Mouse (Mus musculus) mature B cell (primary cell): ENCODE measurements around the gene Cpne6.

ENCODE experiments used
- in situ Hi-C: fragments of 300-500 bp; cut with MboI; formaldehyde crosslinking; loops from 2 replicates; pipeline ENCODE4 v1.14.3; 2019

The Cpne6 gene

DNA sequence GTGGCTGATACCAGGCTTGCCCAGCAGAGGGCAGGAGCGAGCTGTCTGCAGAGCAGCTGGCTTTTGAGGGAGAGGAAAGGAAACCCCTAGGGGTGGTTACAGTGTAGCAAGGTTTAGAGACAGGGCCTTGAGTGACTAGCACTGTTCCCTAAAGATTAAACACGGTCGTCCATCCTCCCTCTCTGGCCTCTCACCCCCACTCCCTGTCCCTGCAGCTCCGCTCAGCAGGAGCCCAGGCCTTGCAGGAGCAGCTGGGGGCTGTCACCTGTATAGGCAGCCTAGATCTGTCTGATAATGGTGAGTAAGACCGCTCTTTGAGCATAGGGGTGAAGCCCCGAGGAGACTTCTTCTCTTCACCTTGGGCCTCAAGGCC is 12.8 kb upstream of the Cpne6 start:
- in situ Hi-C loops, result no loop called here

DNA sequence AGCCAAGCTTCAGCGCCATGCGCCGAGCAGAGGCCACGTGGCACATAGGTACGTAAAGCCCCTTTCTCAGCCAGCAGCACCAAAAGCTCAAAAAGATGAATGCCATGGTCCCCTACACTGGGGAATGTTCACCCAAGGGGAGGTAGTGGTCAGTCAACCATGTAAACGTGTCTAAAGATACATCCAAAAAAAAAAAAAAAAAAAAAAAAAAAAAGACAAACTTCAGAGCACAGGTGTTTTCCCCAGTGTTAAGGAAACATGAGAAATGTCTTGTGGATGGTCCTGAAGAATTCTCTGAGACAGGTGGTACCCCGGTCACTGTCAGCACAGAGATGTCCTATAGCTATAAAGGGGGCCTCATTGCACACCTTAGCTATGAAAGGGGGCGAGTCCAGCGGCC is 4.6 kb upstream of the Cpne6 start:
- in situ Hi-C loops, result no loop called here

- in situ Hi-C loops, result no loop called here
Measured at GRCm38 (mm10) chr14:55507801-55508200, 2.4 kb upstream of the Cpne6 start.

DNA sequence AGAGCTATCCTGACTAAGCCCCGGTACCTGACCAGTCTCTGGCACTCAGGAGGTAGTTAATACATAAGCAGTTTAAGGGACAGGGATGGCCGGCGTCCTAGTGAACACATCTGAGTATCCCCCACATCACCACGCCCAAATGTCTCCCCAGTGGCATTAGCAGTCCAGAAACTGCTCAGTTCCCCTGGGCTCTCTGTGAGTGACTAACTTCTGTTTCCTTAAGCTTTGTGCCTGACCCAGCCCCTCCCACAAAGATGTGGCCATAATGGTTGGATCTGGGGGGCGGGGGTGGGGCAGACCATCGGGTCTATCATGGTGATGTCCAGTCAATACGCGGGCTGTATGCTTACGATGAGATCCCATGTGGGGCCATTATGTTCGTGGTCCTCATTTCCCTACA is 705 bp upstream of the Cpne6 start:
- in situ Hi-C loops, result no loop called here

DNA sequence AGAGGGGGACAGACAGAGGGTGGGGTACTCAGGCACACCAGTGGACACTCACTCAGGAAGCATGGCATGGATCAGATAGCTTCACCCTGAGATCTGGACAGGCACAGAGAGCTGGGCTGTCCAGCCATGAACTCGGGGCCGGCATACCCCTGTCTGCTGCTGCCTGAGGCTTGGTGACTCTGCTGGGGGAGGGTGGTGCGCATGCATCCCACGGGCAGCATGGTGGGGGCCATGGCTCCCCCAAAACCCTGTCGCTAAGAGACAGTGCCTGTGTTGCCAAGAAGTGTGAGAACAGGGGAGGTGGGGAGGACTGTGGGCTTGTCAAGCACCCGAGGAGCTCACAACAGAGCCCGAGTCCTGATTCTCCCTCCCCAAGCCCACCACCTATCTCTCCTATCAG is 792 bp downstream of the Cpne6 start:
- in situ Hi-C loops, result no loop called here

DNA sequence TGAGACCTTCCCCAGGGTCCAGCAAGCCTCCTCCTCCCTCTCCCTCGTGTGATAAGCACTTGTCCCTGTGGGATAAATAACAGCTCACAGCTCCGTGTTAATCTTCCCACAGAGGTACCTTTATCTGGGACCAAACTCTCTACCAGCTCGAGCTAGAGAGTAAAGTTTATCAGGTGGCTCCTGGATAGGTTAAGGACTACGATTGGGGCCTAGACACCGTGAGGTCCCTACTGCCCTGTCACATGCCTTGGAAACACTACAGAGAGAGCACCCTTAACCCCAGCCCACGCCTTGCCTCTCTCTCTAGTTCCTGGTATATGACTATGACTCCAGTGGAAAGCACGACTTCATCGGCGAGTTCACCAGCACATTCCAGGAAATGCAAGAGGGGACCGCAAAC is 3.7 kb downstream of the Cpne6 start:
- in situ Hi-C loops, result no loop called here

- in situ Hi-C loops, result no loop called here
Measured at GRCm38 (mm10) chr14:55515846-55516245, 5.6 kb downstream of the Cpne6 start.

GRCm38 (mm10) chr14:55518897-55519296 is 8.7 kb downstream of the Cpne6 start:
- in situ Hi-C loops, result no loop called here

DNA sequence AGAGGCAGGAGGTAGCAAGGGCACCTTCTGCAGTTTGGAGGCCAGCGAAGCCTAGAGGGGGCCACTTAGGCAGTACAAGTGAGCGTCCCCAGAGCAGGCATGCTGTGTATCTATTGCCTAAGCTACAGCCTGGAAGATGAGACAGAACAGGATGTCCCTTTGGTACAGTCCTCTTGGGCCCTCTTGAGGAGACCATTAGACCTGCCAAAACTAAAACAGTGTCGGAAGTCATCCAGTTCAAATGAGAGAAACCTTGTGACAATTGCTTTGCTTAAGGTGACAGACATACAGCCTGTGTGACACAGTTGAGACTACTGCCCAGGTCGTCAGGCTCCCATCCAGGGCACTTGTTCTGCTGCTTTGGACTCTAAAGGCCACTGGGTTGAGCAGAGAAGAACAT is 9.4 kb downstream of the Cpne6 start:
- in situ Hi-C loops, result no loop called here

- in situ Hi-C loops, result no loop called here
Measured at GRCm38 (mm10) chr14:55520451-55521361, 10.5 kb downstream of the Cpne6 start.

DNA sequence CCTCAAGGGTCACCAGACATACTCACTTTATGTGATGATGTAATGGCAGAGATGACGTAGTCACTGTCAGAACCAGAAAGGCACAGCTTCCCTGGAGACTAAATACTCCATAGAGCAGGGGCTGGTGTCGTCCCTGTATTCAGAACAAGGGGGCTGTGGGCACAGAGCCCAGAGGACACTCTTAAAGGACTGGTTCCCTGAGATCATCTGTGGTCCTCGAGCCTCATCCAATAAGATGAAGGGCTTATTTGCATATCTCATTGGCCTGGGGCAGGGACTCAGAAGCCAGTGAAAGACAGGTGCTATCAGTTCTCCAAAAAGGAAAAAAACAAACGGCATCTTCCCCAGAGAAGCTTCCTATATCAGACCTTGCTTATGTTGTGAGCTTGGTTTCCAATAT is 13.8 kb downstream of the Cpne6 start:
- in situ Hi-C loops, result no loop called here

- in situ Hi-C loops, result no loop called here
Measured at GRCm38 (mm10) chr14:55524785-55525184, 14.5 kb downstream of the Cpne6 start, which contains the start of gene Nrl. Gene Nrl, minus strand, starts transcription at chr14:55524981.

DNA sequence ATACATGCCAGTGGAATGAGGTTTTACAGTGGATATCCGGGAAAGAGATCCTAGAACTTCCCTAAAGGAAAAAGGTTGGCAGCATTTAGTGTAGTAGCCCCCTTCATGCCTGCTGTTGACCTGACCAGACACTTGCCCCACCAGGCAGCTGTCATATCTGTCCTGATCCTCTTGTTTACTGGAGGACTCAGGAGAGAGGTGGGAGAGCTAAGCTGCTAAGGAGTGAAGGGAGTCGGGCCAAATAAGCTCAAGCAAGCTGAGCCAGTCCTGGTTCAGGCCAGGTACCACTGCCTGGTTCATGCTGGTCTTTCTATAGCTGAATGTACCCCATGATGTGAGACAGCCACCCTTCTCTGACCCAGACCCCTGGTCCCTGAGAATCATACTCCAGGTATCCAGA is 16.4 kb downstream of the Cpne6 start:
- in situ Hi-C loops, result no loop called here

GRCm38 (mm10) chr14:55527940-55528339 is 17.7 kb downstream of the Cpne6 start:
- in situ Hi-C loops, result no loop called here

DNA sequence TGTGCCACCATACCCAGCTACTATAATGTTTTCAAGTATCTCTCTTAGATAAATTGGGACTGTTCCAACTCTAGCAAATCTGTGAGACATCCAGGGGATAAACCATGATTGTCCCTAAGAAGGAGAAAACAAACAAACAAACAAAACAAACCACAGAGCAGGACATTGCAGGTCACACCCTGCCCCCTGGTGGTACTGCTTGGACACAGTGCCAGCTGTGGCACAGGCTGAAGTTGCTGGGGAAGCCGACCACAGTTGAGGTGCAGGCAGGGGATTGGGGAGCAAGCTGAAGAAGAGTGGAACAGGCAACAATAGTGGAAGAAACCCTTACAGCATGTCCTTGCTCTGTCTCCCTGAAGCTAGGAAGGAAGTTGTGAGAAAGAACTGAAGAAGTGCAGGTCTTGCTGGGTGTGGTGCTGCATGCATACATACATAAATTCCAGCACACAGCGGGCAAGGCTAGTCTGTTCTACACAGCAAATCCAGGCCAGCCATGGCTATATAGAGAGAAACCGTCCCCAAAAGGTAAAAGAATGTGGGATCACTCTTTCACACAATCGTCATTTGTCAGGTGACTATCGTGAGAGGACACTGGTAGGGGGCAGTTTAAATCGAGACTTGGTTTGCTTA is 26.0 kb downstream of the Cpne6 start:
- in situ Hi-C loops, result no loop called here

- in situ Hi-C loops, result no loop called here
Measured at GRCm38 (mm10) chr14:55540067-55540786, 30.0 kb downstream of the Cpne6 start, which contains the start of gene Pck2. Gene Pck2, plus strand, starts transcription at chr14:55540266.

GRCm38 (mm10) chr14:55540787-55541321 is 30.6 kb downstream of the Cpne6 start:
- in situ Hi-C loops, result no loop called here

DNA sequence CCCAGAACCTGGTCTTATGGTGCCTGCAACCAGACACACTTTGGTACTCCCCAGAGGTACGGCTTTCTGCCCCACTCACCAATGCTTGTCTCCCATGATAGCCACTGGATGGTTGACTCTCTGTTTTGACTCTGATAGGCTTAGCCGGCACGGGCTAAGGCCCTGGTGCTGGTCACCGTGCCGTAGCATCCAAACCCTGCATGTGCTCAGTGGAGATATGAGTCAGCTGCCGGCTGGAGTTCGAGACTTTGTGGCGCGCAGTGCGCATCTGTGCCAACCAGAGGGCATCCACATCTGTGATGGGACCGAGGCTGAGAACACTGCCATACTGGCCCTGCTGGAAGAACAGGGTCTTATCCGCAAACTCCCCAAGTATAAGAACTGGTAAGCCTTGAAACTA is 32.0 kb downstream of the Cpne6 start:
- in situ Hi-C loops, result no loop called here

- in situ Hi-C loops, result no loop called here
Measured at GRCm38 (mm10) chr14:55544334-55544733, 34.1 kb downstream of the Cpne6 start.

GRCm38 (mm10) chr14:55550191-55550590 is 39.9 kb downstream of the Cpne6 start:
- in situ Hi-C loops, result no loop called here

DNA sequence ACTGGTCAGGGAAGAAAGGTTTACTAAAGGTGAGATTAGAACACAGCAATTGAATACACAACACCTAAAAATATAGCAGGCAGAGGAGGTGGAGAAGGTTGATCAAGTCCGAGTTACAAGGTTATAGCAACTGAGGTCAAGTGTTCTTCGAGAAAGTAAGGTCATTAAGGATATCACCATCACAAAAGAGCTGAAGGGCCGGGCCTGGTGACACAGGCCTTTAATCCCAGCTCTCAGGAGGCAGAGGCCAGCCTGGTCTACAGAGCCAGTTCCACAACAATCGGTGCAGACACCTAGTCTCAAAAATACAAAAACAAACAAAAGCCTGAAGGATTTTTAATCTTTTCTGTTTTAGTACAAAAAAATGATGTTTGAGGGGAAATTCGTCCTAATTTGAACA is 41.1 kb downstream of the Cpne6 start:
- in situ Hi-C loops, result no loop called here

DNA sequence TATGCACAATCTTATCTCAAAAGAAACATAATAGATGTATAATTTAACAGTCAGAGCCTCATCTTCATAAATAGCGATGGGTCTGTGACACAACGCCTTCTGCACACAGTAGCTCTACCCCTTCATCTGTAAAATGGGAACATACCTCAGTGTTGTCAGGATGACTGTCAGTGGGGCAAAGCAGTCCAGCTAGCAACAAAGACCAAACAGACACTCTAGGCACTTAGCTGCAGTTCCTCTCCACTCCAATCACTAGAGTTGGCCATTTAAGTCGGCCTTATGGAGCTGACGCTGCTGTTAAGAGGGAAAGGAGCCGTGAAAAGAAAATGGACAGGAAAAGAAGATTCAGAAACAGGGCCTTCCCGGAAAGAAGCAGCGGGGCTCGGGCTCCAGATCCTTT is 41.5 kb downstream of the Cpne6 start:
- in situ Hi-C loops, result no loop called here
